Mouse (Mus musculus) hindbrain, embryonic 14.5 days (tissue): ENCODE measurements around the gene Usp44. TPM values are rescaled to one million over a fixed set of nuclear protein-coding genes. Genes with fewer than 3 reads are reported as not detected.

Experiments used
- ATAC-seq: fragments of 200-750 bp; cut with Nextera tagmentation; 2 replicates; pipeline ENCODE4 v1.8.0; 2017; ENCODE audit warnings: moderate number of reproducible peaks, mild to moderate bottlenecking, moderate TSS enrichment, moderate library complexity; ENCODE audit not compliant: low FRiP score
- DNase-seq: peaks from one replicate; pipeline ENCODE4 v3.0.0-alpha.2; 2015; ENCODE audit warnings: low spot score
- H3K27ac ChIP-seq: fragments of 300-500 bp; sonication (generic); 2 replicates; pipeline ENCODE4 v1.5.1; 2014; ENCODE audit warnings: mild to moderate bottlenecking, moderate library complexity
- H3K27me3 ChIP-seq: fragments of 300-500 bp; sonication (generic); 2 replicates; pipeline ENCODE4 v1.6.1; 2014; ENCODE audit warnings: mild to moderate bottlenecking, low read length, mixed read lengths; ENCODE audit not compliant: control insufficient read depth, insufficient read depth
- H3K36me3 ChIP-seq: fragments of 300-500 bp; sonication (generic); replicated peaks from 2 replicates; pipeline ENCODE4 v1.6.1; 2014; ENCODE audit not compliant: control insufficient read depth, insufficient read depth
- H3K4me1 ChIP-seq: fragments of 300-500 bp; sonication (generic); replicated peaks from 2 replicates; pipeline ENCODE4 v1.6.1; 2014; ENCODE audit warnings: antibody characterized with exemption, low read length, mixed read lengths; ENCODE audit not compliant: control insufficient read depth, insufficient read depth
- H3K4me2 ChIP-seq: fragments of 300-500 bp; sonication (generic); replicated peaks from 2 replicates; pipeline ENCODE4 v1.6.1; 2014; ENCODE audit warnings: mild to moderate bottlenecking, moderate library complexity
- H3K4me3 ChIP-seq: fragments of 300-500 bp; sonication (generic); replicated peaks from 2 replicates; pipeline ENCODE4 v1.5.1; 2014; ENCODE audit warnings: mild to moderate bottlenecking, low read length
- H3K9ac ChIP-seq: fragments of 300-500 bp; sonication (generic); 2 replicates; pipeline ENCODE4 v1.6.1; 2014
- H3K9me3 ChIP-seq: fragments of 300-500 bp; sonication (generic); 2 replicates; pipeline ENCODE4 v1.6.1; 2016; ENCODE audit warnings: low read length; ENCODE audit not compliant: control insufficient read depth
- WGBS: fragments of 180-500 bp; shearing (Covaris S2); extraction: QIAGEN DNeasy Blood & Tissue Kit; methylation state at CpG from one replicate; pipeline ENCODE4 v1.1.7; 2014; 5-methylcytosine and 5-hydroxymethylcytosine counted together
- polyA plus RNA-seq: library from polyadenylated mRNA; unstranded; fragments of >200 nt; fragmentation: Nextera tagmentation; extraction: Ambion mirVana; gene quantifications from 2 replicates; pipeline ENCODE4 v1.2.1, GENCODE M21; 2014

Gene Usp44
- polyA plus RNA-seq, 1 experiment from 2014 or later = 0.17 TPM

GRCm38 (mm10) chr10:93812774-93813415 lies 18.5 kb upstream of the Usp44 start:
- DNase-seq (peak; percentile 85), ATAC-seq (no peak; the same call in 1 of the 2 replicates)
- 12% methylated on average over 10 of the region's 10 CpGs for WGBS
- Histone ChIP-seq H3K9me3 (no peaks in the 10 kb centered on the region), H3K27me3 (no peaks in the 10 kb centered on the region), H3K36me3 (no peaks in the 10 kb centered on the region), H3K27ac (no peak overlapping the region), H3K4me3 (no peak overlapping the region), H3K9ac (no peak overlapping the region), H3K4me1 (no peaks in the 10 kb centered on the region), H3K4me2 (peak overlapping the region; percentile 30)

GRCm38 (mm10) chr10:93813755-93814154 lies 17.6 kb upstream of the Usp44 start:
- no peak overlapping the region for H3K4me3 ChIP-seq
- no peaks in the 10 kb centered on the region; the same call in 1 of the 2 replicates for H3K27me3 ChIP-seq
- no peaks in the 10 kb centered on the region for H3K36me3 ChIP-seq
- DNase-seq (peak; percentile 48), ATAC-seq (no peak)
- H3K9me3 ChIP-seq = no peaks in the 10 kb centered on the region
- H3K27ac ChIP-seq = no peak overlapping the region
- no peak overlapping the region for H3K4me2 ChIP-seq
- H3K4me1 ChIP-seq = no peaks in the 10 kb centered on the region
- 48% methylated on average over 10 of the region's 10 CpGs for WGBS
- no peak overlapping the region for H3K9ac ChIP-seq

- peaks cover 4% of the 10 kb centered on the region for H3K27me3 ChIP-seq
- DNase-seq (peak; percentile 84), ATAC-seq (no peak)
- H3K4me2 ChIP-seq = no peak overlapping the region
- H3K4me1 ChIP-seq = no peaks in the 10 kb centered on the region
- H3K9me3 ChIP-seq = no peaks in the 10 kb centered on the region
- H3K4me3 ChIP-seq = no peak overlapping the region
- no peak overlapping the region for H3K9ac ChIP-seq
- no peak overlapping the region for H3K27ac ChIP-seq
- H3K36me3 ChIP-seq = no peaks in the 10 kb centered on the region
- WGBS = 42% methylated on average over 7 of the region's 7 CpGs
Observed at GRCm38 (mm10) chr10:93818661-93819060, 12.7 kb upstream of the Usp44 start.

GRCm38 (mm10) chr10:93829898-93830831 lies 1.2 kb upstream of the Usp44 start:
- ATAC-seq (no peak), DNase-seq (no peak)
- H3K36me3 ChIP-seq = no peaks in the 10 kb centered on the region
- H3K27ac ChIP-seq = no peak overlapping the region
- WGBS = 43% methylated on average over 9 of the region's 9 CpGs
- H3K9ac ChIP-seq = no peak overlapping the region
- peaks cover 41% of the 10 kb centered on the region for H3K27me3 ChIP-seq
- H3K9me3 ChIP-seq = no peaks in the 10 kb centered on the region
- H3K4me2 ChIP-seq = no peak overlapping the region
- peaks cover 4% of the 10 kb centered on the region; the same call in 1 of the 2 replicates for H3K4me1 ChIP-seq
- H3K4me3 ChIP-seq = no peak overlapping the region

GRCm38 (mm10) chr10:93831730-93832574 lies 597 bp downstream of the Usp44 start:
- Histone ChIP-seq H3K4me3 (no peak overlapping the region), H3K9me3 (no peaks in the 10 kb centered on the region), H3K36me3 (no peaks in the 10 kb centered on the region), H3K27me3 (peaks cover 49% of the 10 kb centered on the region), H3K27ac (no peak overlapping the region), H3K4me2 (peak overlapping the region; percentile 8; the same call in 1 of the 2 replicates), H3K9ac (no peak overlapping the region), H3K4me1 (peaks cover 4% of the 10 kb centered on the region; the same call in 1 of the 2 replicates)
- DNase-seq (peak; percentile 25), ATAC-seq (no peak)
- WGBS = 7% methylated on average over 18 of the region's 18 CpGs

GRCm38 (mm10) chr10:93832811-93833210 lies 1.5 kb downstream of the Usp44 start:
- peaks cover 49% of the 10 kb centered on the region for H3K27me3 ChIP-seq
- ATAC-seq = no peak
- 34% methylated on average over 9 of the region's 9 CpGs for WGBS

GRCm38 (mm10) chr10:93833370-93833698 lies 2.0 kb downstream of the Usp44 start:
- Histone ChIP-seq H3K4me2 (peak overlapping the region; percentile 90), H3K36me3 (no peaks in the 10 kb centered on the region), H3K9ac (peak overlapping the region; percentile 49), H3K9me3 (no peaks in the 10 kb centered on the region), H3K27me3 (peaks cover 49% of the 10 kb centered on the region), H3K4me1 (peaks cover 4% of the 10 kb centered on the region; the same call in 1 of the 2 replicates), H3K27ac (no peak overlapping the region), H3K4me3 (peak overlapping the region; percentile 57)
- WGBS = 2% methylated on average over 16 of the region's 16 CpGs
- ATAC-seq (no peak), DNase-seq (no peak)

More at GRCm38 (mm10) chr10:93832811-93833210, 1.5 kb downstream of the Usp44 start:
- DNase-seq = no peak
- peaks cover 4% of the 10 kb centered on the region; the same call in 1 of the 2 replicates for H3K4me1 ChIP-seq
- no peaks in the 10 kb centered on the region for H3K9me3 ChIP-seq
- H3K9ac ChIP-seq = no peak overlapping the region
- H3K4me2 ChIP-seq = 0 out of 2 replicates have a peak overlapping the region, but pooled peaks have one; percentile 90
- H3K27ac ChIP-seq = no peak overlapping the region
- no peak overlapping the region for H3K4me3 ChIP-seq
- no peaks in the 10 kb centered on the region for H3K36me3 ChIP-seq

- H3K4me2 ChIP-seq = peak overlapping the region; percentile 90
- ATAC-seq (peak; percentile 89), DNase-seq (peak; percentile 60)
- no peaks in the 10 kb centered on the region for H3K36me3 ChIP-seq
- H3K9ac ChIP-seq = peak overlapping the region; percentile 49
- peaks cover 4% of the 10 kb centered on the region; the same call in 1 of the 2 replicates for H3K4me1 ChIP-seq
- no peak overlapping the region for H3K27ac ChIP-seq
- WGBS = under 1% methylated on average over 75 of the region's 75 CpGs
- H3K9me3 ChIP-seq = no peaks in the 10 kb centered on the region
- peak overlapping the region; percentile 57 for H3K4me3 ChIP-seq
- H3K27me3 ChIP-seq = peaks cover 49% of the 10 kb centered on the region
Observed at GRCm38 (mm10) chr10:93833699-93834393, 2.5 kb downstream of the Usp44 start.
